Mouse (Mus musculus) lung, adult 2 months (tissue): ENCODE measurements around the gene Ankrd28.

Experiments used
- CTCF ChIP-seq: fragments of 200-500 bp; IDR thresholded peaks from 2 replicates; pipeline ENCODE4 v1.5.1; 2011; ENCODE audit warnings: mild to moderate bottlenecking, low read length, control low read depth; ENCODE audit not compliant: insufficient read depth
- POLR2A ChIP-seq: fragments of 200-500 bp; IDR thresholded peaks from 2 replicates; pipeline ENCODE4 v1.6.1; 2011; ENCODE audit warnings: low read depth, mild to moderate bottlenecking, control low read depth, low read length, borderline replicate concordance; ENCODE audit errors: extremely low read depth

DNA sequence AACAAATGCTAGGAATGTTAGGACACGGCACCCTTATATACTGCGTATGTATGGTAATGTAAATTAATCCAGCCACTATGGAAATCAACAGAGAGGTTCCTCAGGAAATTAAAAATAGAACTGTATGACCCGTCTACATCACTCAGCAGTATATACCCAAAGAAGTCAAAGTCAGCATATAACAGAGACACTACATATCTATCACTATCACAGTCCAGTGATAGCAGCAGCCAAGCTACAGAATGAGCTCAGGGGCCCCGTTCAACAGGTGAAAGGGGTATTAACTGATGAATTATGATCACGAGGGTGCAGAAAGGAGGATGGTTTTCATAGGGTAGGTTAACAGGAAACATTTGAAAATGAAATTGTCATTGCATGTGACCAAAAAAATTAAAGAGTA is 45.5 kb downstream of the Ankrd28 start:
- TF ChIP-seq CTCF (no peak), POLR2A (no peak)
